Mouse (Mus musculus): ENCODE data around the gene Lamtor1.
"Not testable (repeated sequence)": the region's sequence is repeated elsewhere in the genome, so short reads cannot be mapped to it uniquely, and the experiment has no call there.

DNA sequence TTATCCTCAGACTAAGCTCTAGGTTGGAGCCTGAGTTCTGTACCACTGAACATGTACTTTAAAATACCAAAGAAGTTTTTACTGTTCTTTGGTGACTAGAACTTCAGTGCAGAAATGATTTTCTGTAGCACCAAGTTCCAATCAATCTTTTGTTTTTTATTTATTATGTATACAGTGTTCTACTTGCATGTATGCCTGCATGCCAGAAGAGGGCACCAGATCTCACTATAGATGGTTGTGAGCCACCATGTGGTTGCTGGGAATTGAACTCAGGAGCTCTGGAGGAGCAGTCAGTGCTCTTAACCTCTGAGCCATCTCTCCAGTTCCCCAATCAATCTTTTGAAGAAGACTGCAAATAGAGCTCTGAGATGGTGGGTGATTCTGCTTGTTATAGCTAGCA lies 20.2 kb downstream of the Lamtor1 start:
- TF ChIP-seq CTCF (IDR thresholded peaks at IDR 0.05; ENCODE audit: low read depth), result peak; percentile 50
- TF ChIP-seq EP300 (IDR thresholded peaks at IDR 0.05; ENCODE audit: low read depth), result not testable (repeated sequence)

Data from liver, embryonic 14.5 days (tissue).